Mouse (Mus musculus): ENCODE measurements at regions not wholly inside any gene's neighbourhood (a gene's known extent, or its start where the extent isn't known, plus 50 kb on each side); places are given as distances from the start of the nearest gene placed in this dataset.
A peak's percentile ranks its signal among the peaks of the same experiment; 100 is the strongest.

DNA sequence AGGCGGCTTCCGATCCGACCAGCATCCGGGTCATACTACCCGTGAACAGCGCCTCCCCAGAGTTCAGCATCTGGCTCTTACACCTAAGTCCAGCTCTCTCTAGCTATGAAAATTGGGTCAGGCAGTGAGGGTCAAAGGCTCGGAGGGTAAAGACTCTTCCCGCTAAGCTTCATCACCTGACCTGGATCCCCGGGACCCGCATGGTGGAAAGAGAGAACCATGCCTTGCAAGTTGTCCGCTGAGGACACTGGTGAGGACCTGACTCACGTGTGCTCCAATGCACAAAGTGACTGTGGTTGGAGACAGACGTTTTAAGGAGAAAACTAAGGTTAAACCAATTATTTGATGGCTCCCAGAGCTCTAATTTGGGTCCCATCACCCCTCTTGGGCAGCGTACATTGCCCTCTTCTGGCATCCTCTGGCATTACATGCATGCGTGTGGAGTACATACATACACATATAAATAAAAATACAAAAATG, 74.6 kb upstream of the Sall4 start:
- DNase-seq, result peak; percentile 72

DNA sequence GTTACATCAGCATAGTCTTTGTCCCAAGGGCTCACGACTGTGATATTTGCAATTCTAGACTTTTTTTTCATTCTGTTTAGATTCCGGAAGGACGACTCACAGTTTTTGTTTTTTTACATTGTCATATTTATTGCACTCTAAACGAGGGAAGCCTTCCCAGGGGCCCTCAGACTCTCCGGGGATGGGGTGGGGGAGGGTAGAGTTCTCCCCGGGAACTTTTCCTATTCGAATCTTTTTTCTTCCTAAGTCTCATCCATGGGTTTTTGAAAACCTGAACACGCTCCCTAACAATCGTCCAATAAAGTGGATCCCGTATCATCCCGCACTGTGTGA, 73.9 kb upstream of the Sall4 start:
- no peak for DNase-seq

GRCm38 (mm10) chr2:168840853-168841712, 73.3 kb upstream of the Sall4 start:
- no peak for DNase-seq

- DNase-seq, result peak; percentile 67
Observed at GRCm38 (mm10) chr2:168839811-168840655, 72.3 kb upstream of the Sall4 start.

DNA sequence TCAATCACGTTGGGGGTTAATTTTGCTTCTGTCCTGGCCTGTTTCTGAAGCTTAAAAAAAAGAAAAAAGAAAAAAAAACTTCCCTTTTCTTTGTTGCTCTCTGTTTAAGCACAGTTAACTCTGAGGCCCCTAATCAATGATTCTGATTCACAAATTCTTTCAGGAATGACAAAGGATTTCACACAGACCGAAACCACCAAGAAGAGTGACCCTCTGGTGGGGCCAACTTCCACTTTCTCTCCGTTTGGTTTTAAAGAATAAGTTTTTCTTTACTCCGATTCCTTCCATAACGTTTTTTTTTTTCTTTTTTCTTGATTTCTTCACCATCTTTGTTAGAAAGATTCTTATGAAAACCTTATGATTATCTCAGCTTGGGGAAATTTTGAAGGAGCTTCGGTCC, 71.5 kb upstream of the Sall4 start:
- no peak for DNase-seq

DNA sequence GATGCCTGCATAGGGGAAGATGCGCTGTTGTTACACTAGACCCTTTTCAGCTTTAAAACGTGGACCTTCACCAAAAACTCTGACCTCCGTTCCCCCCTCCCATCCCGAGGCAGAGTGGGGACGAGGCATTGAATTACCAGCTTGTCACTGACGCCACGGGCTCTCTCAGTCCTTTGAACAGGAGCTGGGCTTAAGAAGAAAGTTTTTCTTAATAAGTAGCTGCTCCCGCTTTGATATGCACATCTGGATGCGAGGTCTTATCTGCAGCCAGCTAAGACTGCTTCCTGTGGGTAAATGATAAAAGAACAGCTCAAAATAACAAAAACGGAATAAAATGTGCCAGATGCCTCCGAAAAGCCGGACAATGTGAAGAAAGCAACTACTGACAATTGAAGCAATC, 70.9 kb upstream of the Sall4 start:
- DNase-seq, result peak; percentile 79

DNA sequence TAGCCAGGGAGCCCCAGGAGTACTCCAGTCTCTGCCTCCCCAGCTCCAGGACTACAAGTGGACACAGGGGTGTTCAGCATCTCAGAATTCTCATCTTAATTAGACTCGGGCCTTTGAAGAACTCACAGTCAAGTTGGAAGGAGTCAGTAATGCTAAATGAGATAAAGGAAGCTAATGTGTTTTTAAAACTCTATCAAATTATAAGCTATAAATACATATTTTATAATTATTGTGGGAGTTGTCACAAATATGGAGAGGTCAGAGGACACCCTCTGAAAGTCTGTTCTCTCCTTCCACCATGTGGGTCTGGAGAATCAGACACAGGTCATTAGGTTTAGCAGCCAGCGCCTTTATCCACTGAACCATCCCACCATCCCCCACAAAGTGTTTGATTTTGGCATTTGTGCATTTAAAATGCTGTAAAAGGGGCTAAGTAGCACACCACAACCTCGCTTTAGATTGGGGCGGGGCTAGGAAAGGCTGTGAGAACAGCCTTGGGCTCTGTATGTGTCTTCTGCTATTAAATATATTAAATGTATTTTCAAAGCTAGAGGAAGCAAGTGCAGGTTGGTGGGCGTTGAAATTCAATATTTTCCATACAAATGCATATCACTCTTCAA, 70.3 kb upstream of the Sall4 start:
- peak; percentile 57 for DNase-seq

- DNase-seq, result no peak
Observed at GRCm38 (mm10) chr2:168834771-168835170, 67.0 kb upstream of the Sall4 start.

DNA sequence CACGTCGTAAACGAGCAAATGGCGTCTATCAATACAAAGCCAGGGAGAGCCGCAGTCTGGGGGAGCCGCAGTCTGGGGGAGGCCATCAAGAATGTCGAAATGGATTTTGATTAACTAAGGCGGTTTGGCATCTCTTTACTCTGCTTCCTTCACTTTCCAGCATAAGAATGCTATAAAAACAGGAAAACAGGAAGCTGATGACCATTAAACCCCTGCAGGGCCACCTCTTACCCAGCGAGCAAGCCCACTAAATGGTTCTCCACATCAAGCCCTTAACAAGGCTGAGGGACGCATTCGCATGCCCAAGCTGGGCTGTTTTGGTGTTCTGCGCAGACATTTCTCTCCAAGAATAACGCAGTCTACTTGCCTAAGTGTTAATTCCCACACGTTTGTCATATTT, 64.0 kb upstream of the Sall4 start:
- DNase-seq, result no peak

- DNase-seq, result no peak
Observed at GRCm38 (mm10) chr2:168820648-168821047, 52.9 kb upstream of the Sall4 start.
